Mouse (Mus musculus) ovary, postnatal 14 days (tissue): ENCODE data around the gene Large2.

Source experiments
- DNase-seq: peaks from one replicate; pipeline ENCODE4 v3.0.0; 2022; ENCODE audit warnings: low spot score

Large2 gene

GRCm38 (mm10) chr2:92328206-92328605 lies 46.5 kb downstream of the Large2 start:
- DNase-seq: no peak

DNA sequence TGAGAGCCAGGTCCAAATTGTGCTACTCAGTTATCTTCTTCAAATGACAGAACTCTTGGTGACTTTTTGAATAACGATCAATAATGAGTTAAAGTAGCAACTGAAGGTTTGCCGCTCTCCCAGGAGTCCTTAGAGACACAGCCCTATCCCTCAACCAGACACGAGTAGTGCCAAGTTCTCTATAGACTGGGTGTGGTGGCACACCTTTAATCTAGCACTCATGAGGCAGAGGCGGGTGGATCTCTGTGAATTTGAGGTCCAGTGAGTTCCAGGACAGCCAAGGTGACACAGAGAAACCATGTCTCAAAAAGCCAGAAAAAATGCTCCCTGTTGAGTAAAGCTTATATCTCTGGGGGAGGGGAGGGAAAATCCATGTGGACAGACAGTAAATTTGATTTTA lies 47.1 kb downstream of the Large2 start:
- DNase-seq: no peak

DNA sequence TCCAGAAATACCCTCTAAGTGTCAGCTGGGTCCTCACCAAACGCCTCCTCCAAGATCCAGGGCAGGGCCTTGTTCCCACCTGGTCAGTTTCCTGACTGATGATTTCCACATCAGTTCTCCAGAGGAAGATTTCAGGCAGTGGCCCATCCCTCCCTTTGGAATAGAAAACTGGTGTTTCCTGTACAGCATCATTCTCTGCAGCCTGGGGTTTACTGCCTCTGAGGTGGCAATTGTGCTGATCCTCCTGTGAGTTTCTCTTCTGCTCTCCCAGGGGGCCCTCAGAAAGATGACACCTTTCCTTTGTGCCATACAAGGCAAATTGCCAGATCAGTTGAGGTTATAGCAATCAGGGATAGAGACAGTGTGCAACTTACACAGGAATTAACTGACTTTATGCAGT lies 48.4 kb downstream of the Large2 start:
- DNase-seq: no peak

DNA sequence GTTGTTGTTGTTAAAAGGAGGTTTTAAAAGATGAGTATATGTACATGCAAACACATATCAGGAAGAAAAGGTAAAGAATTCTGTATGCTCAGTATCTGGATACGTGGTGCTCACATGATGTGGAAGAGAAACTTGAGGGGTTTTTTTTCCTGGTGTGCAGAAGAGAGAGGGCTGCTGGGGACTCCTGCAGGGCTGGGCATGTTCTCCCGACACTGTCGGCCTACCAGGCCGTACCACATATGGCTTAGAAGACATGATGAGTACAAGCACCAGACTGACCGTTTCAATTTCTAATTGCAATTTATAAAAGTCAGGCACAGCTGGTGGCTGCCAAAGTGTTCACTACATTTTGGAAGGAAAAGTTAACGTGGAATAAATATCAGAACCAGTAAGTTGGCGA lies 49.0 kb downstream of the Large2 start:
- DNase-seq: no peak

GRCm38 (mm10) chr2:92322669-92323068 lies 52.0 kb downstream of the Large2 start:
- DNase-seq: no peak

DNA sequence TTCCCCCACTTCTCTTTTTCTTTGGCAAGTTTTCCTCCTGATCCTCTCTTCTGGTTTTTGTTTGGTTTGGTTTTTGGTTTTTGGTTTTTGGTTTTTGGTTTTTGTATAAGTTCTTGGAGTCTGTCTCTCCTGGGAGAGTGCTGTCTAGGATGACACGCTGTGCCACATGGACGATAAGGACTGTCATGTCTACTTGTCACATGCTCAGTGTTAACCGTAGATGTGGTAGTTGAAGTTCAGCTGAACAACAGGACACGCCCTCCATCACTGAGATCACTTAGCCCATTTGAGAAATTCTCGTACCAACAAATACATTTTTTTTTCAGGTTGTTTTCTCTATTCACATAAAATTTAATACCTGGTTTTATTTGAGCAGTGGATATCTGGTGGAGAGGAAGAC lies 57.4 kb downstream of the Large2 start:
- no peak for DNase-seq

- no peak for DNase-seq
These were observed 58.0 kb downstream of the Large2 start for GRCm38 (mm10) chr2:92316652-92317051.
